Mouse (Mus musculus) CD4-positive, CD25-positive, alpha-beta regulatory T cell, adult 4 months (primary cell): ENCODE data around the gene Myo5c. TPM values are rescaled to one million over a fixed set of nuclear protein-coding genes. Genes with fewer than 3 reads are reported as not detected.

ENCODE experiments used
- ATAC-seq: one replicate; pipeline ENCODE4 v1.8.0; 2017
- polyA plus RNA-seq, 2 experiments: library from polyadenylated mRNA; unstranded; fragments of 100-300 nt; shearing (Covaris generic); gene quantifications; one replicate each; pipeline ENCODE4 v1.2.1; 2017

Gene Myo5c
- polyA plus RNA-seq, result 1 to 10 TPM in 1 of 2 experiments, not detected in 1; 1.1 TPM

GRCm38 (mm10) chr9:75231841-75232746 is at the start of gene Myo5c:
Myo5c (plus strand) TSS chr9:75232020.
- ATAC-seq, result no peak

- no peak for ATAC-seq
These were observed 44.1 kb upstream of the Myo5c start for GRCm38 (mm10) chr9:75187646-75188260.

- ATAC-seq, result no peak
These were observed 38.0 kb upstream of the Myo5c start for GRCm38 (mm10) chr9:75193858-75194257.

- ATAC-seq, result no peak
These were observed 35.5 kb upstream of the Myo5c start for GRCm38 (mm10) chr9:75196335-75196734.

GRCm38 (mm10) chr9:75197297-75197696 is 34.5 kb upstream of the Myo5c start:
- ATAC-seq, result no peak

- ATAC-seq, result no peak
These were observed 30.3 kb upstream of the Myo5c start for GRCm38 (mm10) chr9:75201506-75201905.

- no peak for ATAC-seq
These were observed 29.8 kb upstream of the Myo5c start for GRCm38 (mm10) chr9:75202036-75202435.

- ATAC-seq, result peak; percentile 64
These were observed 22.6 kb upstream of the Myo5c start for GRCm38 (mm10) chr9:75209246-75209645.

- ATAC-seq, result no peak
These were observed 21.6 kb upstream of the Myo5c start for GRCm38 (mm10) chr9:75210269-75210668.

- no peak for ATAC-seq
These were observed 16.9 kb upstream of the Myo5c start for GRCm38 (mm10) chr9:75214743-75215413.

GRCm38 (mm10) chr9:75219942-75220341 is 11.9 kb upstream of the Myo5c start:
- no peak for ATAC-seq

- ATAC-seq, result no peak
These were observed 10.2 kb upstream of the Myo5c start for GRCm38 (mm10) chr9:75221420-75222287.

GRCm38 (mm10) chr9:75232860-75233259 is 1.0 kb downstream of the Myo5c start:
- no peak for ATAC-seq

- ATAC-seq, result no peak
These were observed 2.5 kb downstream of the Myo5c start for GRCm38 (mm10) chr9:75234271-75234741.

- ATAC-seq, result no peak
These were observed 3.3 kb downstream of the Myo5c start for GRCm38 (mm10) chr9:75234983-75235627.

- ATAC-seq, result no peak
These were observed 3.9 kb downstream of the Myo5c start for GRCm38 (mm10) chr9:75235696-75236095.

- no peak for ATAC-seq
These were observed 4.8 kb downstream of the Myo5c start for GRCm38 (mm10) chr9:75236416-75237308.

GRCm38 (mm10) chr9:75238179-75238578 is 6.4 kb downstream of the Myo5c start:
- no peak for ATAC-seq

- no peak for ATAC-seq
These were observed 11.2 kb downstream of the Myo5c start for GRCm38 (mm10) chr9:75243052-75243451.

GRCm38 (mm10) chr9:75243730-75244406 is 12.0 kb downstream of the Myo5c start:
- ATAC-seq, result no peak
